ENCODE assay signal across 22 mouse cellular contexts in the genomic region with DNA sequence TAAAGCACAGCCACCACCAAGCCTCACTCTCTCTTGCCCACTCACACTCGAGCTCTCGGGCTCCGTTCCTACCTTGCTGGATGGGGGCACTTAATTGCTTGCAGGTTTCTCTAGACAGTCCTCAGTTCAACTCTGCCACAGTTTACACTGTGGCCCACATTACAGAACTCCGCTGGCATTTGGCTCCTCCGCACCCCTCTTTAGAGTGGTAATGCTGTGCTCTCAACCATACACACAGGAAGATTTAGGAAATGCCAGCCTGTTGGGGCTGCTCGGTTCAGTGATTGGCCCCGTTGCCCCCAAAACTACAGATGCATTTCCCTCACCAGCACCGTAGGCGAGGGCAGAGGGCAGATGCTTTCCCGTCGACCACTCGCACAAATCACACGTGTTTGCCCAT.
DNase-seq lines count a peak whose midpoint lies in the region; ATAC-seq and TF ChIP-seq lines count a peak whose summit lies in the region.
"Had no signal": no experiment of that assay in that cellular context is flagged by ENCODE, and none has a peak within 500 bp of the region (broad histone marks: within the 10 kb centered on the region; RNA-seq: fewer than 3 reads in every experiment).

No protein-coding gene starts in this region.

- no peak overlapping the region for H3K4me3 ChIP-seq in heart, adult 2 months
- H3K4me3 ChIP-seq in kidney, embryonic 15.5 days (replicated peaks): no peak overlapping the region
- H3K4me3 ChIP-seq in kidney, embryonic 16.5 days (ENCODE audit: low read length): no peak overlapping the region

- peak overlapping the region; percentile 27; the same call in 1 of the 2 replicates for H3K4me2 ChIP-seq in kidney, embryonic 15.5 days
- no peak overlapping the region for H3K4me2 ChIP-seq in kidney, embryonic 16.5 days (replicated peaks; ENCODE audit: low read depth, low read length)

- DNase-seq in heart, adult 11 months: peak; percentile 64
- DNase-seq in heart, adult 2 months: no peak
- no peak for DNase-seq in kidney, adult 11 months
- DNase-seq in kidney, postnatal 36 days: no peak
- DNase-seq in Patski (ENCODE audit: low read depth, low spot score): peak; percentile 13
- DNase-seq in adrenal gland, postnatal 10 days: no peak
- DNase-seq: adrenal gland, adult 2 months; adrenal gland, adult 8-10 months; adrenal gland, postnatal 14 days; adrenal gland, postnatal 25 days; adrenal gland, postnatal 36 days; B cell, adult 2 months; cerebellum, adult 11 months; cerebellum, adult 11-12 months; cerebellum, adult 18-20 months; cerebellum, adult 2 months had no signal

- in situ Hi-C loops in Patski (cut with MboI; ENCODE audit: low pct_unique_long_range_greater_than_20kb): no loop called here

- TF ChIP-seq CTCF in heart, adult 2 months (IDR thresholded peaks at IDR 0.05): no peak
- no peak for TF ChIP-seq CTCF in Patski (IDR thresholded peaks at IDR 0.05)

- intact Hi-C loops in heart, adult 2 months (cut with DNase I): no loop called here

- H3K79me2 ChIP-seq in heart, adult 2 months (replicated peaks; ENCODE audit: control insufficient read depth, insufficient read depth, low read length): no peaks in the 10 kb centered on the region

- TF ChIP-seq EP300 in heart, adult 2 months (IDR thresholded peaks at IDR 0.05; ENCODE audit: insufficient read depth, low read depth, low read length): no peak

- POLR2A ChIA-PET in Patski (lab: Charles Lee): interaction anchor here (0.8 to 1.8 kb wide), 3 partner anchors 37 to 38 kb away, joined by 3 to 7 read pairs (median 3); no protein-coding TSS in a partner anchor

- no peaks in the 10 kb centered on the region for H3K27me3 ChIP-seq in heart, adult 2 months (ENCODE audit: control insufficient read depth, insufficient read depth, low read length)
- no peaks in the 10 kb centered on the region for H3K27me3 ChIP-seq in kidney, embryonic 15.5 days
- no peaks in the 10 kb centered on the region for H3K27me3 ChIP-seq in kidney, embryonic 16.5 days (ENCODE audit: insufficient read depth, low read length)
- no peaks in the 10 kb centered on the region for H3K27me3 ChIP-seq in Patski
- H3K27me3 ChIP-seq: CH12.LX had no signal

- peak; percentile 66; the same call in 1 of the 2 replicates for ATAC-seq in kidney, embryonic 15.5 days (replicated peaks; ENCODE audit: low FRiP score)
- peak; percentile 59; the same call in 1 of the 2 replicates for ATAC-seq in kidney, embryonic 16.5 days (ENCODE audit: low FRiP score, low TSS enrichment)
- ATAC-seq in Patski: peak; percentile 41
- ATAC-seq: activated CD4-positive, CD25-positive, alpha-beta regulatory T cell, adult 4 months; CD4-positive, CD25-positive, alpha-beta regulatory T cell, adult 4 months had no signal

- H3K9me3 ChIP-seq in kidney, embryonic 15.5 days (replicated peaks): no peaks in the 10 kb centered on the region
- no peaks in the 10 kb centered on the region for H3K9me3 ChIP-seq in kidney, embryonic 16.5 days (ENCODE audit: low read length)

- TF ChIP-seq POLR2A in heart, adult 2 months (IDR thresholded peaks at IDR 0.05; ENCODE audit: insufficient read depth, low read depth, low read length): no peak

- no peaks in the 10 kb centered on the region for H3K36me3 ChIP-seq in heart, adult 2 months (ENCODE audit: control insufficient read depth, insufficient read depth, low read length)
- no peaks in the 10 kb centered on the region for H3K36me3 ChIP-seq in kidney, embryonic 15.5 days
- H3K36me3 ChIP-seq in kidney, embryonic 16.5 days (ENCODE audit: insufficient read depth, low read length): no peaks in the 10 kb centered on the region
- H3K36me3 ChIP-seq: G1E had no signal

- no peak overlapping the region for H3K27ac ChIP-seq in heart, adult 2 months
- H3K27ac ChIP-seq in kidney, embryonic 15.5 days: no peak overlapping the region
- H3K27ac ChIP-seq in kidney, embryonic 16.5 days (ENCODE audit: low read length): no peak overlapping the region

- H3K9ac ChIP-seq in heart, adult 2 months (ENCODE audit: low read depth, low read length): no peak overlapping the region
- no peak overlapping the region for H3K9ac ChIP-seq in kidney, embryonic 15.5 days
- H3K9ac ChIP-seq in kidney, embryonic 16.5 days (replicated peaks; ENCODE audit: low read length): no peak overlapping the region

- H3K4me1 ChIP-seq in heart, adult 2 months (ENCODE audit: control insufficient read depth, insufficient read depth, low read length): no peaks in the 10 kb centered on the region
- H3K4me1 ChIP-seq in kidney, embryonic 15.5 days: 0 out of 2 replicates have a peak, but pooled peaks cover 11% of the 10 kb centered on the region
- peaks cover 7% of the 10 kb centered on the region; the same call in 1 of the 2 replicates for H3K4me1 ChIP-seq in kidney, embryonic 16.5 days (ENCODE audit: insufficient read depth, low read length)

- CTCF ChIA-PET in Patski (lab: Charles Lee): interaction anchor here (0.9 to 2.2 kb wide), 4 partner anchors 10 to 42 kb away, joined by 3 to 7 read pairs (median 4); no protein-coding TSS in a partner anchor

- 82% methylated on average over 13 of the region's 13 CpGs for WGBS in heart, adult 2 months
- WGBS in kidney, embryonic 15.5 days: 41% methylated on average over 13 of the region's 13 CpGs
- WGBS in kidney, embryonic 16.5 days: 40% methylated on average over 13 of the region's 13 CpGs

Comparison
In these comparisons a context has a peak if more than half of its experiments do, and no peak if none do; other contexts are left out.
1. DNase-seq: peak in heart, adult 11 months (single experiment) and Patski (single experiment); none in heart, adult 2 months (0 of 2), kidney, adult 11 months (single experiment), kidney, postnatal 36 days (0 of 2) and adrenal gland, postnatal 10 days (single experiment).
2. Peak in every context shown above with its lines, with median percentiles within 50 percentile points of each other: ATAC-seq.